ENCODE assay signal across 8 mouse cellular contexts in genomic region chr7:80387633-80388543, GRCm38 (mm10). TPM values are rescaled to one million over a fixed set of nuclear protein-coding genes. Genes with fewer than 3 reads are reported as not detected.
A peak's percentile ranks its signal among the peaks of the same experiment; 100 is the strongest.
DNase-seq lines count a peak whose midpoint lies in the region; ATAC-seq and TF ChIP-seq lines count a peak whose summit lies in the region.

TSS of gene Fes (minus strand) at chr7:80387946.

- 28% methylated on average over 33 of the region's 33 CpGs for WGBS in intestine, postnatal 0 days
- WGBS in liver, postnatal 0 days (ENCODE audit: insufficient replicate concordance): 9% methylated on average over 33 of the region's 33 CpGs
- 11% methylated on average over 32 of the region's 33 CpGs for WGBS in neural tube, embryonic 12.5 days

- TF ChIP-seq EP300 in liver, postnatal 0 days (IDR thresholded peaks at IDR 0.05; ENCODE audit: low read depth): no peak; the same call in 1 of the 2 replicates

- peak within 1 kb of the TSS; percentile 77 for H3K27ac ChIP-seq in intestine, postnatal 0 days (ENCODE audit: low read depth, low read length)
- H3K27ac ChIP-seq in liver, postnatal 0 days (ENCODE audit: low read depth): peak within 1 kb of the TSS; percentile 95
- no peak within 1 kb of the TSS for H3K27ac ChIP-seq in neural tube, embryonic 12.5 days

- H3K36me3 ChIP-seq in intestine, postnatal 0 days (ENCODE audit: control insufficient read depth, insufficient read depth): peaks cover 39% of the 10 kb centered on the region
- peaks cover 47% of the 10 kb centered on the region for H3K36me3 ChIP-seq in liver, postnatal 0 days (replicated peaks; ENCODE audit: insufficient read depth, low read length)
- H3K36me3 ChIP-seq in neural tube, embryonic 12.5 days: peaks cover 31% of the 10 kb centered on the region

- peak within 1 kb of the TSS; percentile 60 for H3K9ac ChIP-seq in intestine, postnatal 0 days (ENCODE audit: low read depth, low read length)
- H3K9ac ChIP-seq in liver, postnatal 0 days (replicated peaks): peak within 1 kb of the TSS; percentile 71
- H3K9ac ChIP-seq in neural tube, embryonic 12.5 days: peak within 1 kb of the TSS; percentile 55

- peak; percentile 71 for DNase-seq in NIH3T3 (ENCODE audit: low read depth)
- DNase-seq in embryo, embryonic 10.5 days (ENCODE audit: low spot score): peak; percentile 70
- DNase-seq in heart, adult 11 months: peak; percentile 99
- peak; percentile 79 for DNase-seq in liver, postnatal 0 days
- no peak for DNase-seq in cerebellum, adult 8-10 months

- peak within 1 kb of the TSS; percentile 30 for H3K4me3 ChIP-seq in intestine, postnatal 0 days (ENCODE audit: low read depth, low read length)
- peak within 1 kb of the TSS; percentile 52 for H3K4me3 ChIP-seq in liver, postnatal 0 days (ENCODE audit: low read depth, low read length)
- H3K4me3 ChIP-seq in neural tube, embryonic 12.5 days: peak within 1 kb of the TSS; percentile 15

- peak within 1 kb of the TSS; percentile 61 for H3K4me2 ChIP-seq in intestine, postnatal 0 days (replicated peaks; ENCODE audit: low read depth)
- peak within 1 kb of the TSS; percentile 67 for H3K4me2 ChIP-seq in liver, postnatal 0 days (ENCODE audit: low read depth, low read length)
- H3K4me2 ChIP-seq in neural tube, embryonic 12.5 days (replicated peaks): peak within 1 kb of the TSS; percentile 49

- no peak for TF ChIP-seq CTCF in intestine, postnatal 0 days (IDR thresholded peaks at IDR 0.05; ENCODE audit: low read depth)
- TF ChIP-seq CTCF in liver, postnatal 0 days (IDR thresholded peaks at IDR 0.05; ENCODE audit: low read depth): no peak

- peak; percentile 20 for ATAC-seq in intestine, postnatal 0 days
- ATAC-seq in liver, postnatal 0 days: peak; percentile 51
- no peak; the same call in 1 of the 2 replicates for ATAC-seq in neural tube, embryonic 12.5 days (ENCODE audit: low FRiP score, low read depth)
- no peak for ATAC-seq in inflammation-experienced regulatory T-cells, adult 6 months

- H3K4me1 ChIP-seq in intestine, postnatal 0 days (replicated peaks; ENCODE audit: control insufficient read depth, insufficient read depth, low read length): no peaks in the 10 kb centered on the region
- H3K4me1 ChIP-seq in liver, postnatal 0 days (ENCODE audit: insufficient read depth): peaks cover 17% of the 10 kb centered on the region
- H3K4me1 ChIP-seq in neural tube, embryonic 12.5 days: peaks cover 19% of the 10 kb centered on the region

- H3K27me3 ChIP-seq in intestine, postnatal 0 days (replicated peaks; ENCODE audit: control insufficient read depth, insufficient read depth, low read length): no peaks in the 10 kb centered on the region
- H3K27me3 ChIP-seq in liver, postnatal 0 days (ENCODE audit: insufficient read depth, low read length): no peaks in the 10 kb centered on the region
- H3K27me3 ChIP-seq in neural tube, embryonic 12.5 days (replicated peaks): 0 out of 2 replicates have a peak, but pooled peaks cover 7% of the 10 kb centered on the region

- H3K9me3 ChIP-seq in intestine, postnatal 0 days (ENCODE audit: control insufficient read depth): no peaks in the 10 kb centered on the region
- H3K9me3 ChIP-seq in liver, postnatal 0 days (ENCODE audit: low read length): no peaks in the 10 kb centered on the region
- H3K9me3 ChIP-seq in neural tube, embryonic 12.5 days: no peaks in the 10 kb centered on the region

RNA-seq across cellular contexts. Expression of gene Fes, which starts in this region (rescaled TPM):
- polyA plus RNA-seq in intestine, postnatal 0 days (2015; fragmentation: Nextera tagmentation; extraction: Ambion mirVana): 6.2 and 6.7 TPM in 2 replicates
- polyA plus RNA-seq in liver, postnatal 0 days (2015; fragmentation: Nextera tagmentation; extraction: Ambion mirVana): 16.3 and 16.8 TPM in 2 replicates
- polyA plus RNA-seq in neural tube, embryonic 12.5 days (2016; fragmentation: Nextera tagmentation; extraction: Ambion mirVana): 7.7 and 9.0 TPM in 2 replicates
- 1 to 10 TPM in 2 of 3 experiments, under 1 TPM in 1; 0.54 to 5.8 (median 2.4) TPM for polyA plus RNA-seq in inflammation-experienced regulatory T-cells, adult 6 months (2017; shearing (Covaris generic))

Comparison
In these comparisons a context has a peak if more than half of its experiments do, and no peak if none do; other contexts are left out.
1. ATAC-seq: peak in intestine, postnatal 0 days (single experiment) and liver, postnatal 0 days (single experiment); none in neural tube, embryonic 12.5 days (single experiment) and inflammation-experienced regulatory T-cells, adult 6 months (single experiment).
2. Peak in every context shown above with its lines, with median percentiles within 50 percentile points of each other: H3K4me2 ChIP-seq, H3K4me3 ChIP-seq and H3K9ac ChIP-seq.